Mouse (Mus musculus) C2C12 (cell line): ENCODE data around the gene Csrp1.

Source experiments
- CTCF ChIP-seq: IDR thresholded peaks from one replicate; pipeline ENCODE4 v1.5.1; 2011; ENCODE audit not compliant: control insufficient read depth, insufficient read depth, insufficient read length
- MAX ChIP-seq: IDR thresholded peaks from one replicate; pipeline ENCODE4 v1.6.1; 2011; ENCODE audit warnings: mild to moderate bottlenecking, control low read depth
- MYOD1 ChIP-seq: IDR thresholded peaks from one replicate; pipeline ENCODE4 v1.6.1; 2011; ENCODE audit warnings: low read depth; ENCODE audit not compliant: control insufficient read depth, insufficient read length
- MYOG ChIP-seq: IDR thresholded peaks from one replicate; pipeline ENCODE4 v1.6.1; 2011; ENCODE audit not compliant: control insufficient read depth, insufficient read length; ENCODE audit errors: extremely low read depth

DNA sequence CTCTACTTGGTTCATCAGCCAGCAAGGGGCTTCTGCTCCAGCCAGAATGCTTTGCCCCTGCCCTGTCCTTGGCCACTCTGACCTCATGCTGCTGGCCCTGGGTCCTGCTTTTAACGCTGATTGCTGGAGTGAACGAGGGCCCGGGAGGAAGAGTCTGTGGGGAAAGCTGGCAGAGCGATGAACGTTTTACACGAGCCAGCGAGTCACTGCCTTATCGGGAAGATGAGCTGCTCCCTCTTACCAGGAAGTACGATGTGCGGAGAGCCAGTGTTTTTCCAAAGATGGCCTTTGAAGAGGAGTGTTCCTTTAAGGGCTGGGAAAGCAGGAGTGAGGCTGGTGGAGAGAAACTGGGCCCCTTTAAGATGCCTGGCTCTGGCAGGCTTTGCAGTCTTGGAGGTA is 28.4 kb upstream of the Csrp1 start:
- TF ChIP-seq CTCF: no peak
- TF ChIP-seq MYOD1: no peak
- TF ChIP-seq MAX: no peak
- TF ChIP-seq MYOG: no peak
